In the genomic region with DNA sequence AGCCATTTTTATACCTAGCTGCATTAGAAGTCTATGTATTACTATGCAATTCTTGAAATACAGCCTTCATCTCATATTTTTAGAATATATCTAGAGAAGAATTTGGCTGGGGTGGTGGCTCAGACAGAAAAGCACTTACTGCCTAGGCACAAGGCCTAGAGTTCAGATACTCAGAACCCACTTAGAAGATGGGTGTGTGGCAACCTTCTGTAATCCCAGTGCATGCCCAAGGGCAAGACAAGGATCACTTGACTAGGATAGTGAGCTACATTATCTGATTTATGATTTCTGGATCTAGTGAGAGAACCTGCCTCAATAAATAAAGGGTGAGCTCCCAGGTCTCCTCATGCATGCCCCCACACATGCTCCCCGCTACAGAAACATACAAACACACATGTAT, we compare ENCODE assay signal across 21 mouse cellular contexts.
"Had no signal": no experiment of that assay in that cellular context is flagged by ENCODE, and none has a peak within 500 bp of the region (broad histone marks: within the 10 kb centered on the region; RNA-seq: fewer than 3 reads in every experiment).

No protein-coding gene starts in this region.

- H3K27me3 ChIP-seq: limb, embryonic 12.5 days; limb, embryonic 15.5 days; midbrain, embryonic 15.5 days; neural tube, embryonic 12.5 days; neural tube, embryonic 15.5 days had no signal

- H3K4me3 ChIP-seq: limb, embryonic 12.5 days; limb, embryonic 15.5 days; midbrain, embryonic 12.5 days; midbrain, embryonic 15.5 days; neural tube, embryonic 12.5 days; neural tube, embryonic 15.5 days had no signal

- DNase-seq: left cerebral cortex, postnatal 4 days; liver, postnatal 0 days; lung, embryonic 14.5 days; right cerebral cortex, adult 18-20 months; right cerebral cortex, postnatal 14 days; right cerebral cortex, postnatal 4 days; thymus, adult 2 months; thymus, postnatal 14 days; thymus, postnatal 4 days had no signal

- H3K9ac ChIP-seq: limb, embryonic 12.5 days; limb, embryonic 15.5 days; liver, embryonic 14.5 days; liver, postnatal 0 days; lung, embryonic 14.5 days; midbrain, embryonic 12.5 days; midbrain, embryonic 15.5 days; neural tube, embryonic 12.5 days; neural tube, embryonic 15.5 days had no signal

- H3K4me2 ChIP-seq: limb, embryonic 12.5 days; limb, embryonic 15.5 days; liver, embryonic 11.5 days; lung, embryonic 14.5 days; midbrain, embryonic 12.5 days; midbrain, embryonic 15.5 days; neural tube, embryonic 12.5 days; neural tube, embryonic 15.5 days had no signal

- H3K4me1 ChIP-seq: limb, embryonic 12.5 days; limb, embryonic 15.5 days had no signal

- H3K36me3 ChIP-seq: limb, embryonic 12.5 days; limb, embryonic 15.5 days; midbrain, embryonic 12.5 days; midbrain, embryonic 15.5 days; neural tube, embryonic 12.5 days; neural tube, embryonic 15.5 days had no signal

- H3K9me3 ChIP-seq: limb, embryonic 12.5 days; limb, embryonic 15.5 days; midbrain, embryonic 12.5 days; midbrain, embryonic 15.5 days; neural tube, embryonic 12.5 days; neural tube, embryonic 15.5 days had no signal

- ATAC-seq: intestine, embryonic 16.5 days; liver, postnatal 0 days; lung, postnatal 0 days; midbrain, embryonic 15.5 days had no signal

- H3K27ac ChIP-seq: limb, embryonic 12.5 days; limb, embryonic 15.5 days; liver, embryonic 14.5 days; macrophage; midbrain, embryonic 12.5 days; midbrain, embryonic 15.5 days; neural tube, embryonic 12.5 days; neural tube, embryonic 15.5 days; stomach, postnatal 0 days had no signal
